Comparison of ENCODE assay signal across 7 mouse cellular contexts in genomic region chr7:78881607-78882468, GRCm38 (mm10). TPM values are rescaled to one million over a fixed set of nuclear protein-coding genes. Genes with fewer than 3 reads are reported as not detected.
DNase-seq lines count a peak whose midpoint lies in the region; ATAC-seq and TF ChIP-seq lines count a peak whose summit lies in the region.

No protein-coding gene starts in this region.

- H3K9me3 ChIP-seq in lung, embryonic 15.5 days: no peaks in the 10 kb centered on the region
- no peaks in the 10 kb centered on the region for H3K9me3 ChIP-seq in forebrain, embryonic 10.5 days
- no peaks in the 10 kb centered on the region for H3K9me3 ChIP-seq in intestine, postnatal 0 days (ENCODE audit: control insufficient read depth)
- H3K9me3 ChIP-seq in stomach, embryonic 14.5 days (ENCODE audit: control insufficient read depth, low read depth, low read length): no peaks in the 10 kb centered on the region

- no peaks in the 10 kb centered on the region for H3K36me3 ChIP-seq in lung, embryonic 15.5 days
- no peaks in the 10 kb centered on the region for H3K36me3 ChIP-seq in forebrain, embryonic 10.5 days (replicated peaks)
- H3K36me3 ChIP-seq in intestine, postnatal 0 days (ENCODE audit: control insufficient read depth, insufficient read depth): no peaks in the 10 kb centered on the region
- H3K36me3 ChIP-seq in stomach, embryonic 14.5 days (ENCODE audit: control insufficient read depth, insufficient read depth, low read length): no peaks in the 10 kb centered on the region

- TF ChIP-seq CTCF in intestine, postnatal 0 days (IDR thresholded peaks at IDR 0.05; ENCODE audit: low read depth): no peak

- H3K27me3 ChIP-seq in lung, embryonic 15.5 days: peaks cover 67% of the 10 kb centered on the region
- peaks cover 65% of the 10 kb centered on the region for H3K27me3 ChIP-seq in forebrain, embryonic 10.5 days (ENCODE audit: poor library complexity, severe bottlenecking)
- peaks cover 47% of the 10 kb centered on the region for H3K27me3 ChIP-seq in intestine, postnatal 0 days (replicated peaks; ENCODE audit: control insufficient read depth, insufficient read depth, low read length)
- peaks cover 14% of the 10 kb centered on the region; the same call in 1 of the 2 replicates for H3K27me3 ChIP-seq in stomach, embryonic 14.5 days (ENCODE audit: control insufficient read depth, insufficient read depth, low read length)

- H3K27ac ChIP-seq in lung, embryonic 15.5 days: no peak overlapping the region
- peak overlapping the region; percentile 82 for H3K27ac ChIP-seq in forebrain, embryonic 10.5 days
- H3K27ac ChIP-seq in intestine, postnatal 0 days (ENCODE audit: low read depth, low read length): no peak overlapping the region
- no peak overlapping the region for H3K27ac ChIP-seq in stomach, embryonic 14.5 days (ENCODE audit: low read length)

- 11% methylated on average over 16 of the region's 16 CpGs for WGBS in lung, embryonic 15.5 days
- 10% methylated on average over 15 of the region's 16 CpGs for WGBS in forebrain, embryonic 10.5 days
- 17% methylated on average over 16 of the region's 16 CpGs for WGBS in intestine, postnatal 0 days
- 14% methylated on average over 14 of the region's 16 CpGs for WGBS in stomach, embryonic 14.5 days

- no peak for DNase-seq in lung, adult 18-20 months
- peak; percentile 36 for DNase-seq in forebrain, embryonic 10.5 days (ENCODE audit: extremely low spot score, low spot score)
- no peak for DNase-seq in urinary bladder, adult 18-20 months (ENCODE audit: low spot score in 2 of 2)
- no peak for DNase-seq in spleen, postnatal 4 days (ENCODE audit: low spot score in 2 of 2)

- peaks cover 9% of the 10 kb centered on the region; the same call in 1 of the 2 replicates for H3K4me1 ChIP-seq in lung, embryonic 15.5 days
- H3K4me1 ChIP-seq in forebrain, embryonic 10.5 days: peaks cover 62% of the 10 kb centered on the region
- no peaks in the 10 kb centered on the region for H3K4me1 ChIP-seq in intestine, postnatal 0 days (replicated peaks; ENCODE audit: control insufficient read depth, insufficient read depth, low read length)
- H3K4me1 ChIP-seq in stomach, embryonic 14.5 days (ENCODE audit: control insufficient read depth, insufficient read depth, low read length): no peaks in the 10 kb centered on the region; the same call in 1 of the 2 replicates

- H3K4me2 ChIP-seq in lung, embryonic 15.5 days: peak overlapping the region; percentile 38; the same call in 1 of the 2 replicates
- peak overlapping the region; percentile 43 for H3K4me2 ChIP-seq in intestine, postnatal 0 days (replicated peaks; ENCODE audit: low read depth)
- peak overlapping the region; percentile 39 for H3K4me2 ChIP-seq in stomach, embryonic 14.5 days (replicated peaks; ENCODE audit: low read depth, low read length)

- H3K9ac ChIP-seq in lung, embryonic 15.5 days: no peak overlapping the region
- no peak overlapping the region for H3K9ac ChIP-seq in intestine, postnatal 0 days (ENCODE audit: low read depth, low read length)
- H3K9ac ChIP-seq in stomach, embryonic 14.5 days (replicated peaks; ENCODE audit: low read depth, low read length): no peak overlapping the region

- H3K4me3 ChIP-seq in lung, embryonic 15.5 days: no peak overlapping the region
- peak overlapping the region; percentile 62 for H3K4me3 ChIP-seq in forebrain, embryonic 10.5 days
- 0 out of 2 replicates have a peak overlapping the region, but pooled peaks have one; percentile 14 for H3K4me3 ChIP-seq in intestine, postnatal 0 days (ENCODE audit: low read depth, low read length)
- peak overlapping the region; percentile 20 for H3K4me3 ChIP-seq in stomach, embryonic 14.5 days (ENCODE audit: low read depth, low read length)

- ATAC-seq in lung, embryonic 15.5 days (ENCODE audit: borderline replicate concordance, extremely low read depth, low FRiP score, low TSS enrichment): no peak
- no peak for ATAC-seq in intestine, postnatal 0 days
- no peak for ATAC-seq in stomach, embryonic 14.5 days (ENCODE audit: insufficient number of reproducible peaks, insufficient read depth, low FRiP score, low read depth)

RNA-seq across cellular contexts. Expression of gene Aen, which starts 13.8 kb away (rescaled TPM):
- polyA plus RNA-seq in lung, embryonic 15.5 days (2015; fragmentation: Nextera tagmentation; extraction: Ambion mirVana): 35.7 and 36.7 TPM in 2 replicates
- 80.2 and 81.1 TPM in 2 replicates for polyA plus RNA-seq in forebrain, embryonic 10.5 days (2016; fragmentation: Nextera tagmentation; extraction: Ambion mirVana)
- polyA plus RNA-seq in intestine, postnatal 0 days (2015; fragmentation: Nextera tagmentation; extraction: Ambion mirVana): 19.7 and 20.6 TPM in 2 replicates
- polyA plus RNA-seq in stomach, embryonic 14.5 days (2014; fragmentation: Nextera tagmentation; extraction: Ambion mirVana): 32.6 and 34.9 TPM in 2 replicates

RNA-seq across cellular contexts. Expression of gene Isg20, which starts 31.4 kb away (rescaled TPM):
- polyA plus RNA-seq in lung, embryonic 15.5 days (2015; fragmentation: Nextera tagmentation; extraction: Ambion mirVana): 9.4 and 13.9 TPM in 2 replicates
- 0.40 and 0.84 TPM in 2 replicates for polyA plus RNA-seq in forebrain, embryonic 10.5 days (2016; fragmentation: Nextera tagmentation; extraction: Ambion mirVana)
- 4.3 and 4.9 TPM in 2 replicates for polyA plus RNA-seq in intestine, postnatal 0 days (2015; fragmentation: Nextera tagmentation; extraction: Ambion mirVana)
- polyA plus RNA-seq in stomach, embryonic 14.5 days (2014; fragmentation: Nextera tagmentation; extraction: Ambion mirVana): 16.0 and 18.3 TPM in 2 replicates

RNA-seq across cellular contexts. Expression of gene Det1, which starts 34.8 kb away (rescaled TPM):
- polyA plus RNA-seq in lung, embryonic 15.5 days (2015; fragmentation: Nextera tagmentation; extraction: Ambion mirVana): 17.9 and 19.1 TPM in 2 replicates
- polyA plus RNA-seq in forebrain, embryonic 10.5 days (2016; fragmentation: Nextera tagmentation; extraction: Ambion mirVana): 23.4 and 24.2 TPM in 2 replicates
- polyA plus RNA-seq in intestine, postnatal 0 days (2015; fragmentation: Nextera tagmentation; extraction: Ambion mirVana): 10.1 and 11.2 TPM in 2 replicates
- 19.4 and 21.3 TPM in 2 replicates for polyA plus RNA-seq in stomach, embryonic 14.5 days (2014; fragmentation: Nextera tagmentation; extraction: Ambion mirVana)
